Mouse (Mus musculus): Measurements from ENCODE around the gene Sept1.

Sept1 gene

GRCm38 (mm10) chr7:127194011-127194632 lies 38.8 kb downstream of the Sept1 start:
- no peak for DNase-seq (ENCODE audit: low spot score in 2 of 2)

DNA sequence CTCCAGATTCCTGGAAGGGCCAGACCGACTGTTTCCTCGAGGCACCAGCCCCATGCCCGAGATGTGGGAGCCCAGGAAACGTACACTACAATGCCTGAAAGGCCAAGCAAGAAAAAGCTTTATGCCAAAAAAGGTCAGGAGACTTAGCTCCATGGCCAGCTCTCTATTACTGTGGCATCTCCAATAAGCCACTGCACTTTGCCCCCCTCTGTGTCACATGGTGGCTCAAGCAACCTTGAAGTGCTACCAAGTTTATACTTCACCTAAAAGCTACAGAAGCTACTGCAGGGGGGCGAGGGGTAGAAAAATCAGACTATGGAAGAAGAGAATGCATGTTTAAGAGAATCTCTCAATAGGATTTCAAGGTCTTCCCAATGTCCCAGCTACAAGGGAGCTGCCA lies 39.9 kb downstream of the Sept1 start:
- DNase-seq (ENCODE audit: low spot score in 2 of 2) = no peak

- no peak for DNase-seq (ENCODE audit: low spot score in 2 of 2)
Observed at GRCm38 (mm10) chr7:127190672-127191071, 42.3 kb downstream of the Sept1 start.

DNA sequence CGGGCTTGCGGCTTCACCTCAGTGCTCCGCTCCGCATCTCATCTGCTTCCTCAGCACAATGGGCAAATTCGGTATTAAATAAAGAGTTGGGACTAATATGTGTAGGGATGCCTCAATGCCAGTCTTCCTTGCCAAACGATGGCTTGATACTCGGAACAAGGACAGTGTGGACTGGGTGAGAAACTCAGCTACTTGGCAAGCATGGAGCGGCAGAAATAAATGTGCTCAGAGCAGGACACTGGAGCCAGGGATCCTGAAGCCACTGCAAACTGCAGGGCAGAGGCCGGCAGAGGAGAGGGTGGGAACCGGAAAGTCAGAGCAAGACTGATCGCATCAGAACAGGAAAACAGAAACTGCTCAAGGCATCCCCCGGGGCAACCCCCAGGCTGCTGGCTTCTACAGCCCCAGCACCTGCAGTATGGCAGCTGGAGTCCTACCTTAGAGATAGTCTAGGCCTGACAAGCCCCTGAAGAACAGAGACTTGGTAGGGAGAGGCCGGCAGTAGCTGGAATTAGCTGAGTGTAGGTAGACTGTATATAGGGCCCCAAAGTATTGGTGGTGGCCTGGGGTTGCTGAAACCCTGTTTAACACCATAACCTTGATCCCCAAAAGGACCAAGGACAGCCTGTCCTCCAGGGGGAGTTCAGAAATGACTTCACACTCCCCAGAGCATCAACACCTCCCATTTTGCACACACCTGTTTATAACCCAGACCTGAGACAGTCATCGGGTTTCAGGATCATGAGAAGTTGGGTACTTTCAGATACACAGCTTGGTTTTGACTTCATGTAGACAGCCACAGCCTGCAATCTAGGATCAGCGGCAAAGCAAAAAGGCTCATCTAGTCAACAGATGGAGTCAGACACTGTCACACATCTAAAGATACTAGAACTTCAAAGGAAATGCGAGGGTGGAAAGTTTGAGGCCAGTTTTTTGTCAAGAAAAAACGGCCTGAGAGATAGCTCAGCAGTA lies 44.3 kb downstream of the Sept1 start:
- DNase-seq (ENCODE audit: low spot score in 2 of 2) = peak in 1 of 2 experiments; percentile 32

- no peak for DNase-seq (ENCODE audit: low spot score in 2 of 2)
Observed at GRCm38 (mm10) chr7:127187351-127187750, 45.6 kb downstream of the Sept1 start.

DNA sequence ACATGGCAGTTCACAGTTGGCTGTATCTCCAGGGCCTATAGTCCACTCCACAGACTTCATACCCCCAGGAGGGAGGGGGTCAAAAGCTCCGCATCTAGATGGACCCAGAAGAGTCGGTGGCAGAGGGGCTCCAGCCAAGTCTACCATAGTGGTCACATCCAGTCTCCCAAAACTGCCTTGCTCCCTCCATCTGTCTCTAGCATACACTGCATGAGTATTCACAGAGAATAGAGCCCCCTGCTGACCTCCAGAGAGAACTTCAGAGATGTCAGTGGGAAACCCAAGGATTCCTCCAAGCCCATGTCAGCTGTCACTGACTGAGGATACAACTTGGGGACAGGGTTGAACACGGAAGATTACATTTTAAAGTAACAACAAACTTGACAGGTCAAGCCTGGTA lies 47.3 kb downstream of the Sept1 start:
- DNase-seq (ENCODE audit: low spot score in 2 of 2) = no peak

GRCm38 (mm10) chr7:127184720-127185119 lies 48.2 kb downstream of the Sept1 start:
- no peak for DNase-seq (ENCODE audit: low spot score in 2 of 2)

- no peak for DNase-seq (ENCODE audit: low spot score in 2 of 2)
Observed at GRCm38 (mm10) chr7:127183828-127184227, 49.1 kb downstream of the Sept1 start.

DNA sequence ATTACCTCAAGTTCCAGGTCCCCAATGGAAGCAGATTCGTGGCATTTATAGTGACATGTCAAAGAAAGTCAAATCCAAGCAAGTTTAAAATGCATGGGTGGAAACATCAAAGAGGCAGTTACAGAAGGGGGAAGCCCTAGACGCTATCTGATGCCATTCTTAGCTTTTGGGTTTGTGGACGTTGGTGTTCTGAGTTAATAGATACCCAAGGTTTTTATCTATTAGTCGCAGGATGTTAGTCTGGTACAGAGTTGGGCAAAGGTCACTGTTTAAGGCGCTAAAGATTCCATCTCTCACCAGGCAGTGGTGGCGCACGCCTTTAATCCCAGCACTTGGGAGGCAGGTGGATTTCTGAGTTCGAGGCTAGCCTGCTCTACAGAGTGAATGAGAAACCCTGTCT lies 49.6 kb downstream of the Sept1 start:
- DNase-seq (ENCODE audit: low spot score in 2 of 2) = no peak

DNA sequence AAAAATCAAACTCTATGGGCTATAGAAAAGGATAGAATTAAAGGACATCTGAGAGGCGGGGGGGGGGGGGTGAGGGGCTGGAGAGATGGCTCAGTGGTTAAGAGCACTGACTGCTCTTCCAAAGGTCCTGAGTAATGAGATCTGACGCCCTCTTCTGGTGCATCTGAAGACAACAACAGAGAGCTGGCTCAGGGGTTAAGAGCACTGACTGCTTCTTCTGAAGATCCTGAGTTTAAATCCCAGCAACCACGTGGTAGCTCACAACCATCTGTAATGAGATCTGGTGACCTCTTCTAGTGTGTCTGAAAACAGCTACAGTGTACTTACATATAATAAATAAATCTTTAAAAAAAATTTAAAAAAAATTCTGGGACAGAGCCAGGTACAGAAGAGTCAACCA lies 51.2 kb downstream of the Sept1 start:
- peak; percentile 36 to 39 for DNase-seq (ENCODE audit: low spot score in 2 of 2)

GRCm38 (mm10) chr7:127180783-127181182 lies 52.1 kb downstream of the Sept1 start:
- DNase-seq (ENCODE audit: low spot score in 2 of 2) = peak; percentile 70 to 85

DNA sequence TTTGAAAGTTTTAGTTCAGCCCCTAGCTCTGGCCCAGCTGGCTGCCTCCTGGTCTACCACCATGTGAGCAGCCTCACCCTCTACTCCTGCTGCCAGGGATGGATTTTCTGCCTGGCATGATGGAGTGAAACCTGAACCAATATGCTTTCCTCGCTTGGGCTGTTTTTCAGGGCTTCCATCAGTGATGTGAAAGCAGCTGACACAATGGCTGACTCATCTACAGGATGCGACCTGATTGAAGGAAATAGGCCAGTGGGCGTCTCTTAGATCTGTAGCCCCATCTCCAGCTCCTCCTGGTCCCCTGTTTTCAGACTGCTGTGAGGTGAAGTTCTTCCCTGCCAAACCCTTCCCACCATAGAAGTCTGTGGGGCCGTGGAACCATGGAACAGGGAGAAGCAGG lies 56.0 kb downstream of the Sept1 start:
- DNase-seq (ENCODE audit: low spot score in 2 of 2) = no peak

DNA sequence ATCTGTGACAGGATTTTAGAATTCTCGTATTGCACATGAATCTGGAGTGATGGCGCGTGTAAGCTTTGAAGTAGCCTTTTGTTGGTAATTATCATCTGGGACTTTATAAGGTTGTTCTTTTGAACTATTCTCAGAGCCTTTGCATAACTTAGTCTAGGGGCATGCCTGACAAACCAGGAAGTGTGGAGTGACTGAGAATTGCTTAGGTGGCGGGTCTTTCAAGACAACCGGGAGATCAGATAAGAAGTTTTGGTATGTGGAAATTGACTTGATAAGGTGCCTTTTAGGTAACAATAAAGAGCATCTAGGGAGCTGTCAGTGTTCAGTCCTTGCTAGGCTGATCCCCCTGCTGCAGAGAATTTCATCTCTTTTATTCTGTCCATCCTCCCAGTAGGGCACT lies 66.4 kb downstream of the Sept1 start:
- no peak for DNase-seq (ENCODE audit: low spot score in 2 of 2)

DNA sequence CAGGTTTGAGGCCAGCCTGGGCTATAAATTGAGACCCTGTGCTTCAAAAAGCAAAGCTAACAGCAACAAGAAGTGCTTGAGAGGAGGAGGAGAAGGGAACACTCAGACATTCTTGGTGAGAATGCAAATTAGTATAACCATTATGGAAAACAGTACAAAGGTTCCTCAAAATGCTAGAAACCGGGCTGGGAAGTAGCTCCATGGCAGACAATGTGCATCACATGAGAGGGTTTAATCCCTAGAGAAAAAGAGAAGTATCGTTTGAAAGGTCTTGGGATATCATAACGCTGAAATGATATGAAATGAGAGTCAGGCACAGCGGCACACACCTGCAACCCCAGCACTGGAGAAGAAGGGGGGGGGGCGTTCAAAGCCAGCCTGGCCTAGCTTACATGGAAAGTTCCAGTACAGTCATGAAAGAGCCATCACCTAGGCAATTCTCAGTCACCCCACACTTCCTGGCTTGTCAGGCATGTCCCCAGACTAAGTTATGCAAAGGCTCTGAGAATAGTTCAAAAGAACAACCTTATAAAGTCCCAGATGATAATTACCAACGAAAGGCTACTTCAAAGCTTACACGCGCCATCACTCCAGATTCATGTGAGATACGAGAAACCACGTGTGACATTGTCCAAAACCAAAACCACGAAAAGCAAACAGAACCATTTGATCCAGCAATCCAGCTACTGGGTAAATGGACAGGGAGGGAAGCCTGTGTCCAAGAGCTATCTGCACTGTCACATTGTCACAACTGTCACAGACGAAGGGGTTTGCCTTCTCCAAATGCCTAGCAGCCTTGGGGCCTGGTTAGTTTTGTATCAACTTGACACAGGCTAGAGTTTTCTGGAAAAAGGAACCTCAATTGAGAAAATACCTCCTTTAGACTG lies 67.1 kb downstream of the Sept1 start:
- no peak for DNase-seq (ENCODE audit: low spot score in 2 of 2)

All from natural killer cell, adult 2 months (primary cell).